Mouse (Mus musculus) liver, embryonic 14.5 days (tissue): ENCODE results near the gene Acacb.

ENCODE experiments used
- CTCF ChIP-seq: IDR thresholded peaks from 2 replicates; pipeline ENCODE4 v1.5.1; 2016; ENCODE audit warnings: antibody characterized with exemption, low read depth, control low read depth
- EP300 ChIP-seq: IDR thresholded peaks from 2 replicates; pipeline ENCODE4 v1.6.1; 2016; ENCODE audit warnings: antibody characterized with exemption, low read depth

GRCm38 (mm10) chr5:114101873-114102272, 44.5 kb upstream of the Acacb start:
- TF ChIP-seq CTCF (no peak), EP300 (no peak)
